Mouse (Mus musculus) CH12.LX (cell line): ENCODE data around the gene Gm17949.

Source experiments
- CTCF ChIP-seq, 2 experiments: IDR thresholded peaks in 1 of 2; conservative IDR thresholded peaks in 1 of 2; 2 replicates each; pipeline ENCODE4 v1.5.1; 2011 to 2012; ENCODE audit warnings: low read depth in 2 of 2, low read length in 2 of 2, improper control_type of control experiment in 1 of 2, inconsistent platforms in 1 of 2, mild to moderate bottlenecking in 1 of 2, moderate library complexity in 1 of 2
- EP300 ChIP-seq: IDR thresholded peaks from 2 replicates; pipeline ENCODE4 v1.6.1; 2011; ENCODE audit warnings: low read length, improper control_type of control experiment
- MYC ChIP-seq: IDR thresholded peaks from 2 replicates; pipeline ENCODE4 v1.6.1; 2011; ENCODE audit warnings: low read depth, mild to moderate bottlenecking, improper control_type of control experiment, low read length

GRCm38 (mm10) chr17:57060231-57060801 lies 49.0 kb downstream of the Gm17949 start:
- TF ChIP-seq EP300 (no peak), CTCF (conservative IDR thresholded peaks at IDR 0.05 in 1 of 2, IDR thresholded peaks at IDR 0.05 in 1 of 2; ENCODE audit: low read depth in 2 of 2, low read length in 2 of 2) (peak in 1 of 2 experiments; percentile 75; a peak in 2 of 4 replicates), MYC (0 out of 2 replicates have a peak, but pooled peaks have one; percentile 26)
